Mouse (Mus musculus) midbrain, embryonic 12.5 days (tissue): ENCODE data around the gene Olfr896-ps1. TPM values are rescaled to one million over a fixed set of nuclear protein-coding genes. Genes with fewer than 3 reads are reported as not detected.

Source experiments
- ATAC-seq: fragments of 200-750 bp; cut with Nextera tagmentation; 2 replicates; pipeline ENCODE4 v1.8.0; 2017; ENCODE audit warnings: low read depth, moderate TSS enrichment, moderate library complexity; ENCODE audit not compliant: low FRiP score
- H3K27ac ChIP-seq: fragments of 300-500 bp; sonication (generic); replicated peaks from 2 replicates; pipeline ENCODE4 v1.5.1; 2016; ENCODE audit warnings: mild to moderate bottlenecking
- H3K27me3 ChIP-seq: fragments of 300-500 bp; sonication (generic); 2 replicates; pipeline ENCODE4 v1.6.1; 2016; ENCODE audit warnings: mild to moderate bottlenecking
- H3K36me3 ChIP-seq: fragments of 300-500 bp; sonication (generic); 2 replicates; pipeline ENCODE4 v1.6.1; 2016
- H3K4me1 ChIP-seq: fragments of 300-500 bp; sonication (generic); 2 replicates; pipeline ENCODE4 v1.6.1; 2016
- H3K4me2 ChIP-seq: fragments of 300-500 bp; sonication (generic); replicated peaks from 2 replicates; pipeline ENCODE4 v1.6.1; 2016; ENCODE audit warnings: mild to moderate bottlenecking, moderate library complexity
- H3K4me3 ChIP-seq: fragments of 300-500 bp; sonication (generic); 2 replicates; pipeline ENCODE4 v1.5.1; 2016; ENCODE audit warnings: mild to moderate bottlenecking
- H3K9ac ChIP-seq: fragments of 300-500 bp; sonication (generic); replicated peaks from 2 replicates; pipeline ENCODE4 v1.6.1; 2016; ENCODE audit warnings: mild to moderate bottlenecking, moderate library complexity
- H3K9me3 ChIP-seq: fragments of 300-500 bp; sonication (generic); 2 replicates; pipeline ENCODE4 v1.6.1; 2016; ENCODE audit warnings: mild to moderate bottlenecking
- WGBS: fragments of 180-500 bp; shearing (Covaris S2); methylation state at CpG from one replicate; pipeline ENCODE4 v1.1.7; 2016; 5-methylcytosine and 5-hydroxymethylcytosine counted together
- polyA plus RNA-seq: library from polyadenylated mRNA; unstranded; fragments of >200 nt; fragmentation: Nextera tagmentation; extraction: Ambion mirVana; gene quantifications from 2 replicates; pipeline ENCODE4 v1.2.1, GENCODE M21; 2016

Gene Olfr896-ps1
- not detected in 2 replicates for polyA plus RNA-seq

- H3K4me2 ChIP-seq = no peak within 1 kb of the TSS
- no peaks in the 10 kb centered on the region for H3K9me3 ChIP-seq
- H3K36me3 ChIP-seq = no peaks in the 10 kb centered on the region
- no peak for ATAC-seq
- no peak within 1 kb of the TSS for H3K4me3 ChIP-seq
- no peak within 1 kb of the TSS for H3K9ac ChIP-seq
- H3K27me3 ChIP-seq = no peaks in the 10 kb centered on the region
- 85% methylated on average over 1 of the region's 1 CpGs for WGBS
- H3K27ac ChIP-seq = no peak within 1 kb of the TSS
- H3K4me1 ChIP-seq = no peaks in the 10 kb centered on the region
Observed at GRCm38 (mm10) chr9:38290807-38291206, at the start of gene Olfr896-ps1. TSS of gene Olfr896-ps1 (plus strand) at chr9:38291107.

GRCm38 (mm10) chr9:38252474-38252873 lies 38.4 kb upstream of the Olfr896-ps1 start, which contains the start of gene Olfr143:
TSS of gene Olfr143 (plus strand) at chr9:38252774.
- Histone ChIP-seq H3K9me3 (no peaks in the 10 kb centered on the region), H3K36me3 (no peaks in the 10 kb centered on the region), H3K4me3 (no peak within 1 kb of the TSS), H3K9ac (no peak within 1 kb of the TSS), H3K4me2 (no peak within 1 kb of the TSS), H3K4me1 (no peaks in the 10 kb centered on the region), H3K27me3 (no peaks in the 10 kb centered on the region), H3K27ac (no peak within 1 kb of the TSS)
- no peak for ATAC-seq

GRCm38 (mm10) chr9:38267551-38267950 lies 23.4 kb upstream of the Olfr896-ps1 start, which contains the start of gene Olfr895:
TSS of gene Olfr895 (plus strand) at chr9:38267851.
- no peaks in the 10 kb centered on the region for H3K4me1 ChIP-seq
- H3K36me3 ChIP-seq = no peaks in the 10 kb centered on the region
- no peak within 1 kb of the TSS for H3K27ac ChIP-seq
- no peak for ATAC-seq
- no peak within 1 kb of the TSS for H3K4me3 ChIP-seq
- no peaks in the 10 kb centered on the region for H3K9me3 ChIP-seq
- no peak within 1 kb of the TSS for H3K9ac ChIP-seq
- H3K27me3 ChIP-seq = no peaks in the 10 kb centered on the region
- H3K4me2 ChIP-seq = no peak within 1 kb of the TSS

GRCm38 (mm10) chr9:38328760-38329159 lies 37.9 kb downstream of the Olfr896-ps1 start, which contains the start of gene Olfr25:
TSS of gene Olfr25 (plus strand) at chr9:38329060.
- Histone ChIP-seq H3K27me3 (no peaks in the 10 kb centered on the region), H3K9ac (no peak within 1 kb of the TSS), H3K36me3 (no peaks in the 10 kb centered on the region), H3K4me2 (no peak within 1 kb of the TSS), H3K9me3 (no peaks in the 10 kb centered on the region), H3K4me3 (no peak within 1 kb of the TSS), H3K4me1 (no peaks in the 10 kb centered on the region), H3K27ac (no peak within 1 kb of the TSS)
- WGBS = 80% methylated on average over 3 of the region's 3 CpGs
- ATAC-seq = no peak

Other genes with a start within 250 kb of the Olfr896-ps1 start
- gene Olfr884, start 244.6 kb upstream of the Olfr896-ps1 start, polyA plus RNA-seq = not detected in 2 replicates
- not detected in 2 replicates for gene Olfr885, start 229.8 kb upstream of the Olfr896-ps1 start, polyA plus RNA-seq
- not detected in 2 replicates for gene Olfr887, start 207.0 kb upstream of the Olfr896-ps1 start, polyA plus RNA-seq
- not detected in 2 replicates for gene Olfr888, start 183.0 kb upstream of the Olfr896-ps1 start, polyA plus RNA-seq
- 0.08 TPM in 2 replicates for gene Olfr889, start 175.9 kb upstream of the Olfr896-ps1 start, polyA plus RNA-seq
- gene Olfr890, start 148.6 kb upstream of the Olfr896-ps1 start, polyA plus RNA-seq = not detected in 2 replicates
- gene Olfr891, start 110.3 kb upstream of the Olfr896-ps1 start, polyA plus RNA-seq = not detected in 2 replicates
- gene Olfr893, start 82.7 kb upstream of the Olfr896-ps1 start, polyA plus RNA-seq = not detected in 2 replicates
- not detected in 2 replicates for gene Olfr894, start 73.1 kb upstream of the Olfr896-ps1 start, polyA plus RNA-seq
- gene Olfr143, start 38.3 kb upstream of the Olfr896-ps1 start, polyA plus RNA-seq = not detected in 2 replicates
- gene Olfr895, start 23.3 kb upstream of the Olfr896-ps1 start, polyA plus RNA-seq = not detected in 2 replicates
- not detected in 2 replicates for gene Olfr25, start 38.0 kb downstream of the Olfr896-ps1 start, polyA plus RNA-seq
- not detected in 2 replicates for gene Olfr898, start 57.3 kb downstream of the Olfr896-ps1 start, polyA plus RNA-seq
- not detected in 2 replicates for gene Olfr250, start 75.8 kb downstream of the Olfr896-ps1 start, polyA plus RNA-seq
- not detected in 2 replicates for gene Olfr251, start 86.0 kb downstream of the Olfr896-ps1 start, polyA plus RNA-seq
- not detected in 2 replicates for gene Olfr147, start 110.6 kb downstream of the Olfr896-ps1 start, polyA plus RNA-seq
- gene Olfr901, start 138.3 kb downstream of the Olfr896-ps1 start, polyA plus RNA-seq = not detected in 2 replicates
- gene Olfr902, start 156.5 kb downstream of the Olfr896-ps1 start, polyA plus RNA-seq = not detected in 2 replicates
- gene Olfr904, start 172.0 kb downstream of the Olfr896-ps1 start, polyA plus RNA-seq = not detected in 2 replicates
- gene Olfr905, start 180.0 kb downstream of the Olfr896-ps1 start, polyA plus RNA-seq = not detected in 2 replicates
- not detected in 2 replicates for gene Olfr906, start 196.0 kb downstream of the Olfr896-ps1 start, polyA plus RNA-seq
- gene Olfr907, start 204.7 kb downstream of the Olfr896-ps1 start, polyA plus RNA-seq = not detected in 2 replicates
- not detected in 2 replicates for gene Olfr911-ps1, start 230.5 kb downstream of the Olfr896-ps1 start, polyA plus RNA-seq
- not detected in 2 replicates for gene Olfr910, start 246.7 kb downstream of the Olfr896-ps1 start, polyA plus RNA-seq